Mouse (Mus musculus) thymus, postnatal 10 days (tissue): ENCODE data around the gene Bbc3.

Experiments used
- DNase-seq, 2 experiments: peaks; one replicate each; pipeline ENCODE4 v3.0.0; 2021; ENCODE audit warnings: low spot score in 2 of 2

The Bbc3 gene

DNA sequence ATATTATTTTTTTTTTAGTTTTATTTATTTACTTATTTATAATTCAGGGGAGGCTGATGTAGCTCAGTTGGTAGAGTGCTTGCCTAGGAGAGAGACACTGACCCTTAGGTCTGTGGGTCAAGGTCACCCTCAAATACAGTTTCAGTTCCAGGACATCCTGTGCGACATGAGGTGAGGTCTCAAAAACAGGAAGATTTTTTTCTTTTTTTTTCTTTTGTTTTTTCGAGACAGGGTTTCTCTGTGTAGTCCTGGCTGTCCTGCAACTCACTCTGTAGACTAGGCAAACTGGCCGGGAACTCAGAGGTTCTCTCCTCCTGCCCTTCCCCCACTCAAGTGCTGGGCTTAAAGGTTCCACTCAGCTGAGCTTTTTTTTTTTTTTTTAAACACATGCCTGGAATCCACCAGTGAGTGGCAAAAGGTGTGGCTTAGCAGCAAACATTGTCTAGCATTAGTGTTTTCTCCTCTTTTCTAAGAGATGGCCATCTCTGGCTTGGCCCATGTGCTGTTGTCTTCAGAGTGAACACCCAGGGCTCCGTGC lies 7.1 kb downstream of the Bbc3 start:
- no peak for DNase-seq

DNA sequence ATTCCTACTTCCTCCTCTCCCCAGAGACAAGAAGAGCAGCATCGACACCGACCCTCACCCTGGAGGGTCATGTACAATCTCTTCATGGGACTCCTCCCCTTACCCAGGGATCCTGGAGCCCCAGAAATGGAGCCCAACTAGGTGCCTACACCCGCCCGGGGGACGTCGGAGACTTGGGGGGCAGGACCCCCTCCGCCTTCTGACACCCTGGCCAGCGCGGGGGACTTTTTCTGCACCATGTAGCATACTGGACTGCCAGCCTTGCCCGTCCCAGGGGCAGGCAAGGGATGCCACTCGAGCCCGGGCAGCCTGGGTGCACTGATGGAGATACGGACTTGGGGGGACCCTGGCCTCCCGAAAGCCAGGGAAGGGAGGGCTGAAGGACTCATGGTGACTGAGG lies 8.9 kb downstream of the Bbc3 start:
- DNase-seq = no peak

DNA sequence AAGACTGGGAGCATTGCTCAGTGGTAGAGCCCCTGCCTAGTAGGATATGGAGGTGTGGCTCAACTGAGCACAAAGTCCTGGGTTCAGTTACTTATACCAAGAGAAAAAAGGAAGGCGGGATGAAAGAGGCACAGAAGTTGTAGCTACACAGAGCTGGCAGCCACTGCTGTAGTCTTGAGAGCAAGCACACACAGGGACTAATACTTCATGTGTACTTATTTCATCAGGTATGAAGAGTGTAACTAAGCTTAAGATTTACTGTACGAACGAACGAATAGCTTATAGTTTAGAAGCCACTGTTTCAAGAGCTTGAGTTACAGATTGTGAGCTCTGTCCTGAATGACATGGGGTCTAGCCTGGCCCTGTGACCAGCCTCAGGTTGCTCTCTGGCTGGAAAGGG lies 11.0 kb downstream of the Bbc3 start:
- no peak for DNase-seq

DNA sequence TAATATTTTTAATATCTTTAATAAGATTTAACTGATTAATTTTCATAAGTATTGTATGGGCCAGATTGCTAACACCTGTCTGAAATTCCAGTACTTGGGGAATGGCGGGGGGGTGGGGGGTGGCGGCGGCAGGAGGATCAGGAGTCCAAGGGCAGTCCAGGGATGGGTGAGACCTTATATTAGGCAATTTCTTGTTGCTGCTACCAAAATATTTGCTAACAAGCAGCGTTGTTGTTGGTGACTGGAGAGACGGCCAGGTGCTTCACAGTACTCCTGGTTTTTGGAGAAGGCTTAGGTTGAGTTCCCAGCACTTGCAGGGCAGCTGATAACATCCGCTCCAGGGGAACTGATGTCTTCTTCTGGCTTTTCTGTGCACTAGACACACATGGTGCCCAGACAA lies 12.3 kb downstream of the Bbc3 start:
- DNase-seq = no peak

DNA sequence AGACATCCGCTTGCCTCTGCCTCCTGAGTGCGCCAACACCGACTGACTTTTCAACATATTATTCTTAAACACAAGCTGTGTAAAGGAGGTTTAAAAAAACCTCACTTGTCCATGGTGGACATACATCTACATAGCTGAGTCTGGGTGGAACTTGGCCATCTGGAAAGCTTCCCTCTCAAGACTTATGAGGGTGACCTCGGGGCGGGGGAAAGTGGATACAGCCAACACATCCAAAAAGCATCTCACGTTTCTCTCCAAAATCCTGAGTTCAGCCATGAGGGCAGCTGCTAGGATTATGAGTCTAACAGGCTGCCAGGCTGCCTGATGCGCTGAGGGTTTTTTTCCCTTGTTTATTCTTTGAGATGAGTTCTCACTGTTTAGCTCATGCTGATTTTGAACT lies 16.5 kb downstream of the Bbc3 start:
- no peak for DNase-seq

DNA sequence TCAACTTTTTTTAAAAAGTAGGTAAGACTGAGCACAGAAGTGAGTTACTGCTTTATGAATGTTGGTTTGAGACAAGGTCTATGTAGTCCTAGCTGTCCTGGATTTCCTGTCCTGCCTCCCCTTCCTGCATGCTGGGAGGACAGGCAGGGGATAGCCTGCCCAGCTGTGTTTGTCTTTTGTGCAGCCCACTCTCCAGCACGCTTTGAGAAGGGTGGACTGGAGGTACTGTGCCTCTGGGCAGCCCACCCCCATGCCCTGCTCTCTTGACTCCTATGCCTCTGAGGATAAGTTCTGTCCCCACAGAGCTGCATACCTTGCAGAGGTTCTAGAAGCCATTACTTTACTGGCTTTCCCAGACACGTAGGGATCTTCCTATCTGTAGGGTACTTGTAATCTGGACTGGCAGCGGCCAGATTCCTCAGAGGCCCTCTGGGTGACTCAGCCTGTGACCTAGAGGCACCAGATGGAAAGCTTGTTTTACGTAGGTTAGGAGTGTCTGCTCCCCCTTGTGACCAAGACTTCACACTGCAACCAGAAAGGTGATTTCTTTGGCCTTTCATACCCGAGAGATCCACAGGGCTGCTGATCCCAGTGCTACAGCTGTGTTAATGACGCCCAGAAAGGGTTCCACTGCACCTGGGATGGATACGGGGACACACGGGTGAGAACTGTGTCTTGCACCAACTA lies 17.9 kb downstream of the Bbc3 start:
- DNase-seq = peak; percentile 20 to 55

DNA sequence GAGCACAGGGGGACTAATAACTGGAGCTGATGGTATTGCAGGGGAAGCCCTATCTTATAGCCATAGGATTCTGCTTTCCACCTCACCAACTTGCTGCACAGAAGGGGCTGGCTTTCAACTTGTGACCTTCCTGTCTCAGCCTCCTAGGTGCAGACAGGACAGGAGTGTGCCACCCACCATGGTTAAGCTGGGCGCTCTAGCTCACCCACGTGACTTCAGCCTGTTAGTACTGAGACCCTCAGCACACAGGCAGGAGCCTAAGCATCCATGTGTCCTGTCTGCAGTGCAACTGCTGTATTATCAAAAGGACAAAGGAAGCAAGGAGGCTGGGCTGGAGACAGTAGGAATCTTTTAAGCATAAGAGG lies 18.4 kb downstream of the Bbc3 start:
- no peak for DNase-seq

DNA sequence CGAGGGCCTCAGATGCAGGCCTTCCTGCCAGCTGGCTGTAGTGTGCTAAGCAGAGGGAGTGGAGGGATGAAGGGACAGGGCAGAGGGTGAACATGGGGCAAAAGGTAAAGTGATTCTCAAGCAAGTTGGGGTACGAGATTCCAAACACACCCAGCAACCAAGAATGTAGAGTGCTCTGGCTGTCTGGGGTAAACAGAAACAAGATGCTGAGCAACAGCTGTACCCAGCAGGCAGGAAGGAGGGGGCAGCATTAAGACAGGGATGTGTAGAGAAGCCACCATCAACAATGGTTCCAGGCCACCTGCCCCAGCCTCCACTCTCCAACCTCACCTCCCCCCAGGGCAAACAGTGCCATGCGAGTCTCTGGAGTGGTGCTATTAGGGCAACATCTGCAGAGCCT lies 21.0 kb downstream of the Bbc3 start:
- DNase-seq = no peak

DNA sequence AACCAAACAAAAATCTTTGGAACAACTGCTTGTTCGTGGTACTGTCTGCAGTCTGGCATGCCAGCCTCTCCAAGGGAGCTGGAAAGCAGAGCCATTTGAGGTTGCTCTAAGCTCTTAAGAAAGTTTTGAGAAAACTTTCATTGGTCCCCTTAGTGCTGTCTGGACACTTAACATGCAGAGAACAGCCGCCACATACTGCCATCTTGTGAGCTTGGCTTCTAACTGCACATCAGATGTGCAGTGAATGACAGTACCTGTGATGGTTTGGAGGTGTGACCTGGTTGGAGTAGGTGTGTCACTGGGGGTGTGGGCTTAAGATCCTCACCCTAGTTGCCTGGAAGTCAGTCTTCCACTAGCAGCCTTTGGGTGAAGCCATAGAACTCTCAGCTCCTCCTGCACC lies 29.5 kb downstream of the Bbc3 start:
- no peak for DNase-seq

DNA sequence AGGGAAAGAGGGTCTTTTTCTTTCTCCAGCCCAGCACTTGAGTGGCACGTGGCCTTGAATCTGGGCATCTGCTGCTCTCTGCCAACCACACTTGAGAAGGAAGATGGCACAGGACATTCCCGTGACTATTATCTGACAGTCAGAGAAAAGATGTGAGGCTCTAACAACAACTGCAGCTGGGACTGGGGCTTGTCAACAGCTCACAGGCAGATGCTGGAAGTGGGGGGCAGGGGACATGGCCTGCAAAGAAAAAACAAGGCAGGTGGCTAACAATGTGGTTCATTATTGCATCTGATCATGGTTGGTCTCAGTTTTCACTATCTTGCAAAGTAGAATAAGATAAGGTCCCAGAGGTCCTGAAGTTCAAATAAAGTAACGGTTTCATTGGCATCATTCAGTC lies 36.4 kb downstream of the Bbc3 start:
- no peak for DNase-seq

DNA sequence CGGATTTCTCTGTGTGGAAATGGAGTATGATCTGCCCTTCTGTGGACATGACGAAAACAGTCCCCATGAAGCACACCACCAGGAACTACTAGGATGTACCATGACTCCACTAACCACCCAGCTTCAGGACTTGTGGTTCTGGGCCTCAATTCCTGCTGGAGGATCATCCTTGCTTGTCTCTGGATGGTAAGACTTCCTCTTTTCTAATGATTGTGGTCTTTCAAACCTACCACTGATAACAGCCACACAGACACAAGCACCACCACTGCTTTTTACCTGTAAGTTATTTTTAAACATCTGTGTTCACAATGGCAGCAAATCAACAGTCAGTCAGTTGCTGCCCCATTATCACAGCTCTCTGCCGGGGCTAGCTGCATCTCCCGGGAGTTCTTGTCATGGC lies 37.1 kb downstream of the Bbc3 start:
- no peak for DNase-seq

DNA sequence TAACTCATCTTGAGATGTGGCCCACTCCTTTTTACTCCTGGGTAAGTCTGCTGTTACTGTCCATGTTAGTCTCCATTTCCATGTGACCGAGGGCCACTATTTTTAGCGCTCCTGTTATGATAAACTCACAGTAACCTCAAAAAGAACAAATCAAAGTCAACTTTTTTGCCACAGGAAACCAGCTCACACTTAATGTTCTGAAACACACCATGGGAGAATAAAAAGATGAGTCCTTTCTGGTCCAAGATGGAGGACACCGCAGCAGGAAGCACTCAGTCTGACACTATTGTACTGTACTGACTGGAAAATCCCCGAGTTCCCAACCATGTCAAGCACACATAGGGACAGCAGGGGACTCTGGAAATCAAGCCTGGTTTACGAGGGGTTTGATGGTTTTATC lies 41.8 kb downstream of the Bbc3 start:
- DNase-seq = no peak

DNA sequence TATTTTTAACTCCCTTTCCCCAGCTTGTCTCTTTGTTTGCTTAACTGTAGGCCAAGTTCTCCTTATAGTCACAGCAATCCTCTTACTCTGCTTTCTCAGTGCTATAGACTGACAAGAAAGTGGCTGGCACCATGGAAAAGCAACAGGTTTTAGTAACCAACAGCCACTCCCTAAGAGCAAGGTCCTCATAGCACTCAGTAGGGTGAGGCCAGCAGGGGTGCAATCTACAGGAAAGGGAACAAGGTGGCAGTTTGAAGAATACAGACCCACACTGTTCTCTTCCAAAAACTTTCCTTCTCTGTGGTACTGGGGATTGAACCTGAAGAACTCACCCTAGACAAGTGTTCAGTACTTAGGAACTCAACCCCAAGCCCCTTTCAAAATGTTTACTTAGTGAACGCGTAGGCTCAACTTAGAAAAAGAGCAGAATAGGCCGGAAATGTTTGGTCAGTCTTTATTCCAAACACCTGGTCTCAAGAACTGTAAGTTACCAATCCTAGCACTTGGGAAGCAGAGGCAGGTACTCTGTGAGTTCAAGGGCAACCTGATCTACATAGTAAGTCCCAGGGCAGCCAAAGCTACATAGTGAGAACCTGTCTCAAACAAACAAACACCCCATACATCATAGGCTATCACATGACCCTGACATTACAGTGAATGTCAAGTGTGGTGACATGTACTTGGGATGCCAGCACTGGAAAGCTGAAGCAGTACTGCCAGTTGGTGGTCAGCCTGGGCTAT lies 47.8 kb downstream of the Bbc3 start:
- no peak for DNase-seq

DNA sequence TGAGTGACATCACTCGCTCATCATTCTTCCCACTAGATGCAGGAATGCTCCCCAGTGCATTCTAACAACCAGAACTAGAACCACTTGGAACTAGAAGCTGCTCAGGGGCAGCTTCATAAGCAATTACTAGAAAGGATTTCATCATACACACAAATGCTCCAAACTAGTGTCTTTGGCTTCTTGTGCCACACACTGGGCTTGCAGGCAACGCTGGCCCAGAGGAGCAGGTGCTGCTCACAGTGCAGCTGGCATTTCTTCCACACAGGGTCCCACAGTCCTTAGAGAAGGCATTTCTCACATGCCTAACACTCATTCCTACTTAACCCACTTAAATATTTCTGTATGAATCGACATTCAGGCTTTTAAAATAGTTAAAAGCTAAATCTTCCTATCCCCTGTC lies 49.4 kb downstream of the Bbc3 start:
- no peak for DNase-seq

DNA sequence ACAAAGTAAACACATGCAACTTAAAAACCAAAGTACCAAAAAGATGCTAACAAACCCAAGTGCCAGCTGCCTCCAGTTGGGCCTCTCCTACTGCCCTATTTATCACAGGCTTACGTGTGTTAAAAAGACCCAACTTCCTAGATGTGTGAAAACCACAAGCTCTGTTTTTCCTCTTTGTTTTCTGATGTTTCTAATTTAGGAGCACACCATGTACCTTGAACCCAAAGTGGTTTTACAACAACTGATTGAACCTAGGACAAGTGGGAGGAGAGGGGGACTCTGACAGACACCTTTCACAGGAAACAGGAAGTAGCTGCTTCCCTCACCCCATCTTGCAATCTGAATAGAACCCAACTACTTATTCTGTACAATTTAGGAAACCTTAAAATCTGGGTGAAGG lies 56.1 kb downstream of the Bbc3 start:
- DNase-seq = peak in 1 of 2 experiments; percentile 20

DNA sequence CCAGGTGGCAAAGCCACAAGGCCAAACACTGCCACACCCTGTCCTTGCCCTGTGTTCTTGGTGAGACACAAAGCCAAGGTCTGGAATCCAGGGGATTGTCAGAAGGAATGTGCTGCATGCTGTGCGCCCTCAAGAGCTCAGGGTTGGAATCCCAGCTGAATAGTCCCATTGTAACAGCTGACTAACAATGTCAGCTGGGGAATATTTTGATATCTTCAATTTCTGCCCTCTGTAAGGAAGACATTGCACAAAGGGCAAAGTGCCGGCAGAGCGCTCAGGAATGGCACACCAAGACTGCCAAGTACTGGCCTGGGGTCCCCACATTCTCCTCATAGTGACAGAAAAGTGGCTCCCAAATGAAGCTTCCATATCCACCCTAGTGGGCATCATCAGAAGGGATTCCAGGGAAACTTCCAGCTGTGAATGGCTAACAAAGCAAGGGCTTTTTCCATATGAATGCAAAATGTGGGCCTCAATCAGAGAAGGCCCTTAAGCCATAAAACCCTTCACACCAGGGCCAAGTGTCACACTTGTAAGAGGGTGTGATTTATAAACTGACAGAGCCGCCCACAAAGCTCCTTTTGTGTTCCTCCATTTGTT lies 56.8 kb downstream of the Bbc3 start:
- no peak for DNase-seq

DNA sequence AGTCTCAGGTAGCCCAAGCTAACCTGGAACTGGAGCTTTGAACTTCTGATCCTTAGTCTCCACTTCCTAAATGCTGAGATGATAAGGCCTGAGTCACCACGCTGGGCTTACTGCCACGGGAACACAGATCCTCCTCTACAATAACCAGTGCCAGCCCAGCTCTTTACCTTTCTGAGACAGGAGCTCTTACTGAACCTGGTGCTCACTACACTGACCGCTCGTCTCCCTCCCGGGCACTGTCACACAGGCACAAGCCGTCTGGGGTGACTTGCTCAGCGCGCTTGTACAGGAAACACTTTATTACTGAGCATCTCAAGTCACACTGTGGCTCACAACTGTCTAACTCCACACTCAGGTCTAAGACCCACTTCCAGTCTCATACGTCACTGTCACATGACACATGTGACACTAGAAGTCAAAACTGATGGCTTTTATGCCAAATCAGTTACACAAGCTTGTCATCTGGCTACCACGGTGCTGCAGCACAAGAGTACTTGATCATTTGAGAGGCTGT lies 58.0 kb downstream of the Bbc3 start:
- no peak for DNase-seq

DNA sequence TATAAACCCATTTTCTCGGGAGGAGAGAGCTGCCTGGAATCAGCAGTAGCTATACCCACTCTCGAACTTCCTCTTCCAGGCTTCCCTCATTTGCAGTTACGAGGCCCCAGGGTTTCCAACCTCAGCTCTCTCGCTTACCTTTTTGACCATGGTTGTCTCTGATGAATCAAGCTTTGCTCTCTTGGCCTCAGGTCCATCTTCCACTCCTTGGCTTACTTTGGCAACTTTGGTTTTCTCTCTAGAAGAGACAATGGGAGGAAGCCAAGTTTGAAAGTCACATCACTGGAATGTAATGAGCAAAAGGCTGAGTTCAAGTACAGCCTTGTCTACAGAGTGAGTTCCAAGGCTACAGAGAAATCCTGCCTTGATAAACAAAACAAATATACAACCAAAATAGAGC lies 58.5 kb downstream of the Bbc3 start:
- DNase-seq = no peak
